Mouse (Mus musculus): ENCODE measurements around the gene Taok1.
"Not testable (repeated sequence)": the region's sequence is repeated elsewhere in the genome, so short reads cannot be mapped to it uniquely, and the experiment has no call there.

The Taok1 gene

GRCm38 (mm10) chr11:77545261-77545660 lies 62.4 kb downstream of the Taok1 start:
- no peak for DNase-seq

- DNase-seq, result no peak
Observed at GRCm38 (mm10) chr11:77532202-77532846, 75.3 kb downstream of the Taok1 start.

GRCm38 (mm10) chr11:77530862-77531261 lies 76.8 kb downstream of the Taok1 start:
- no peak for DNase-seq

GRCm38 (mm10) chr11:77529644-77530043 lies 78.0 kb downstream of the Taok1 start:
- DNase-seq, result no peak

- DNase-seq, result not testable (repeated sequence)
Observed at GRCm38 (mm10) chr11:77528420-77528819, 79.2 kb downstream of the Taok1 start.

GRCm38 (mm10) chr11:77525804-77526486 lies 81.7 kb downstream of the Taok1 start:
- DNase-seq, result no peak

GRCm38 (mm10) chr11:77520601-77521529 lies 86.8 kb downstream of the Taok1 start:
- DNase-seq, result no peak

GRCm38 (mm10) chr11:77519043-77519442 lies 88.6 kb downstream of the Taok1 start, which contains the start of gene Gm10392:
TSS of gene Gm10392 (minus strand) at chr11:77519198.
- no peak for DNase-seq

- no peak for DNase-seq
Observed at GRCm38 (mm10) chr11:77518051-77518798, 89.4 kb downstream of the Taok1 start.

- DNase-seq, result no peak
Observed at GRCm38 (mm10) chr11:77516553-77517425, 90.8 kb downstream of the Taok1 start.

GRCm38 (mm10) chr11:77515637-77516552 lies 91.7 kb downstream of the Taok1 start, which contains the start of gene Trp53i13:
TSS of gene Trp53i13 (minus strand) at chr11:77515980.
- no peak for DNase-seq

GRCm38 (mm10) chr11:77514832-77515636 lies 92.6 kb downstream of the Taok1 start, which contains the start of gene Abhd15:
TSS of gene Abhd15 (plus strand) at chr11:77515121.
- peak; percentile 76 to 79 for DNase-seq

GRCm38 (mm10) chr11:77514281-77514831 lies 93.3 kb downstream of the Taok1 start:
- DNase-seq, result no peak

GRCm38 (mm10) chr11:77513811-77514170 lies 93.8 kb downstream of the Taok1 start:
- DNase-seq, result no peak

- peak; percentile 83 to 84 for DNase-seq
Observed at GRCm38 (mm10) chr11:77512891-77513810, 94.5 kb downstream of the Taok1 start.

- DNase-seq, result no peak
Observed at GRCm38 (mm10) chr11:77511336-77511735, 96.3 kb downstream of the Taok1 start.

GRCm38 (mm10) chr11:77508068-77509021 lies 99.3 kb downstream of the Taok1 start:
- peak; percentile 84 to 88 for DNase-seq

All from kidney, adult 8-10 months (tissue).